Mouse (Mus musculus) cerebellum, postnatal 36 days (tissue): ENCODE data around the gene 1700001C02Rik.
A peak's percentile ranks its signal among the peaks of the same experiment; 100 is the strongest.

Experiments used
- DNase-seq, 2 experiments: peaks; one replicate each; pipeline ENCODE4 v3.0.0; 2021 to 2022; ENCODE audit warnings: mixed read lengths in 2 of 2

1700001C02Rik gene

GRCm38 (mm10) chr5:30465861-30466260 is at the start of gene 1700001C02Rik:
TSS of gene 1700001C02Rik (plus strand) at chr5:30466047.
- no peak for DNase-seq

DNA sequence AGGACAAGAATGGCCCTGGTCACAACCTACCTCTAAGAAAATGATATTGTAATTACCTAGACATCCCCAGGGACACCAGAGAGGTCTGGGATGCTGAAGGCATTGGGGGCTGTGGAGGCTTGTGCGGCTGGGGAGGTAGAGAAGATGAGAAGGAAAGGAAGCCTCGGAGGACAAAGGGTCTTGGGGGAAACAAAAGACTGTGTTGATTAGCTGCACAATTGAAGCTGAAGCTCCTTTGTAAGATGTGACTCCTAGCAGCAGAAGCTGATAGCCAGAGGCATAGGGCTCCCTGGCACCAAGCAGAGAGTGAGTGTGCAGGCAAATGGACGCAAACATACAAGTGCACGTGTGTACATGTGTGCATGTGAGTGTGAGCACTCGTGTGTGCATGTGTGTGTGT is 49.2 kb upstream of the 1700001C02Rik start:
- DNase-seq, result no peak

DNA sequence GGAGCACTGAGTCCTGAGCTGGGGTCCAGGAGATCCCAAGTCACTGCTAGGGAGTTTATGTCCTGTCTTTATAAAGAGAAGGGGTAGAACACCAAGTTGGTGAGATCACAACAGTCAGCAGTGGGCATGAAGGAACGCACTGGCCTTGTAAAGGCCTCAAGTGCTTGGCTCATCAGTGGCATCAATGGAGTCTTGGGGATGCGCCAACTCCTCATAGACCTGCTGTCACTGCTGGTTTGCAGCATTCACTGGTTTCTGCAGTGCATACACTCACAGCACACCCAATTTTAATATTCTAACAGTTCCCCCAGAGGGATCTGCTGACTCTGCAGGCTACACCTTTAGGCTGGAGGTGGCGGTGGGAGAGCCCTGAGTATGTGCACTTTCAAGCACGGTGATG is 42.7 kb upstream of the 1700001C02Rik start:
- peak in 1 of 2 experiments; percentile 15 for DNase-seq

DNA sequence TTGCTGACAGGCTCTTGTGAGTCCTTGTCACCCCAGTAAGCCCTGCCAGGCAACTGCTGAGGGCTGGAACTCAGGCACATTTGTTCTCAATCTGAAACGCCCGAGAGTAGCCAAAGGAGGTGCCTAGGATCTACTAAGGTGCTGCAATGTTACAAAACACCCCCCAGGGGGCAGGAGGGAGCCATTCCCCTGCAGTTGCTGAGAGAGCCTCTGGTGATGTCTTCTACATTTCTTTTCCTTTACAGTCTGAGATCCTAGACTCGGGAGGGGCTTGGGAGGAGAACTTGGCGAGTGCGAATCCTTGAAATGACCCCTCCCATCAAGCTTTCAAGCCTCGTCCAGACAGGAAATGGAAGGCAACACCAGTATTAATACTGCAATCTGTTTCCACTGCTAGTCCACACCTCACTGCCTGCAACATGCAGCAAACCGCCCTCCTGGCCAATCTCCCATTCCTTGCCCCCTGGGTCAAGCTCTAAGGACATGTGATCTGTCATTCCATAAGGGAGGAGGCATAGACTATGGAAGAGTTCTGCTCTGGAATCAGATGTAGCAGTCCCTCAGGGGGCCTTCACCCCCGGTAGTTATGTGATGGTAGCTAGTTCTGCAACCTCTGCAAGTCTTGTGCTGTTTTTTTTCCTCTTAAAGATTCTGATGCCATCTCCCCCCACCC is 42.1 kb upstream of the 1700001C02Rik start:
- peak; percentile 63 to 74 for DNase-seq

- DNase-seq, result no peak
Observed at GRCm38 (mm10) chr5:30427406-30427805, 38.4 kb upstream of the 1700001C02Rik start.

DNA sequence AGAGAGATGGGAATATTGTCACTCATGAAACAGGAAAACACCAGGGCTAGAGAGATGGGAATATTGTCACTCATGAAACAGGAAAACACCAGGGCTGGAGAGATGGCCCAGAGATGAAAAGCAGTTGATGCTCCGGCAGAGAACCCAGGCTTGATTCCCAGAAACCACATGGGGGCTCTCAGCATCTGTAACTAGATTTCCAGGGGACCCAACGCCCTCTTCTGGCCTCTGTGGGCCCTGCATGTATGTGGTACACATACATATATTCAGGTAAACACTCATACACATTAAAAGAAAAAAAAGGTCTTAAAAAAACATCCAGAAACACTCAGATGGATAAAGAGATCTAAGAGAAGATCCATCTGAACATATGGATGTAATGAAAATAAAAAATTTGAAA is 26.9 kb upstream of the 1700001C02Rik start:
- no peak for DNase-seq

- no peak for DNase-seq
Observed at GRCm38 (mm10) chr5:30440308-30440906, 25.4 kb upstream of the 1700001C02Rik start.

DNA sequence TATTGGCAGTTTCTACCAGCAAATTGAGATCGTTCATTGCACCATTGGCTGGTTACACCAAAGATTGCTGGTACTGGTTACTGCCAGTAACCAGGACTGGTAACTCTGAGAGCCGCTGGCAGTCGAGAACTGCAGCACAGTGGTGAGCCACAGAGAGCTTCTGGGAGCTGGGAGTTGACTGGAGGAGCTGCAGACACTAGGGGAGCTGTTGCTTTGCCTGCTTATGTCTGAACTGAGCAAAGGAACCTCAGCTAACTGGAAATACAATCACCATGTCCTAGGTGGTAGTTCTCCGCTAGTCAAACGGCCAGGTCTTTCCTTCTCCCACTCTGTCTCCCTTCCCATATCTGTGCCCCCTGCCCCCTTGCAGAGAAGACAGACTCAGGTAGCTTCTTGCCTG is 23.7 kb upstream of the 1700001C02Rik start:
- DNase-seq, result no peak

GRCm38 (mm10) chr5:30444327-30444895 is 21.4 kb upstream of the 1700001C02Rik start:
- DNase-seq, result no peak

DNA sequence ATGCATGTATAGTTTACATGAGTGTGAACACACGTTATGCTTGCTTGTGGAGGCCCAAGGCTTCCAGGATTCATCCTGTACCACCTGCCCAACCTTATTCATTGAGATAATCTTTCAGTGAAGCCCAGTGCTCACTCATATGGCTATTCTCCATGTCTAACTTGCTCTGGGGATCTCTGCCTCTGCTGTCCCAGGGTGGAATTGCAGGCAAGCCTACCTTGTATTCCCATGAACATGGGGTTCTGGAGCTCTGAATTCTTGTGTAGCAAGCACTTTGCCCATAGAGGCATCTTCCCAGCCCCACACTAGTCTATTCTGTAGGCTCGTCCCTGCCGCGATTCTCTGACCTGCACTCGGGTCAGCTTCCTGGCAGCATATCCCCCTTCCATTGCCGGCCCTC is 9.8 kb upstream of the 1700001C02Rik start:
- no peak for DNase-seq

- DNase-seq, result no peak
Observed at GRCm38 (mm10) chr5:30460155-30460554, 5.7 kb upstream of the 1700001C02Rik start.

- DNase-seq, result peak; percentile 45 to 53
Observed at GRCm38 (mm10) chr5:30461821-30462220, 4.0 kb upstream of the 1700001C02Rik start, which contains the start of gene Otof. TSS of gene Otof (minus strand) at chr5:30461932.

DNA sequence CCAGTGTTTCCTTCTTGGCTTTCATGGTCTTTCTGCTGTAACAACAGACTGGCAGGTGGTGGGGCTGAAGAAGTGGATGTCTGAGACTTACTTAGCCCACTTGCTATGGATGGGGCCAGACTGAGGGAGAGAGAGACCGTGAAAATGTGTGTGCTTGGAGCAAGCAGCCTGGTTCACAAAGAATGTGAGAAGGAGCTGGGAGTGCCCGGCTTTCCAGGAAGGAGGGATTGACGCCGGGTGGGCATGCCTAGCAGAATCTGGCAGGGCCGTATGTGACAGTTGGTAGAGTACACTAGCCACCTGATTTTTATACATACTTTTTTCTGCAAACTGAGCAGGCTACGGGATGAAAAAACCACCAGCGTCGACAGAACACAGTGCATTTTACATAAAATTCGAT is 468 bp downstream of the 1700001C02Rik start:
- no peak for DNase-seq

DNA sequence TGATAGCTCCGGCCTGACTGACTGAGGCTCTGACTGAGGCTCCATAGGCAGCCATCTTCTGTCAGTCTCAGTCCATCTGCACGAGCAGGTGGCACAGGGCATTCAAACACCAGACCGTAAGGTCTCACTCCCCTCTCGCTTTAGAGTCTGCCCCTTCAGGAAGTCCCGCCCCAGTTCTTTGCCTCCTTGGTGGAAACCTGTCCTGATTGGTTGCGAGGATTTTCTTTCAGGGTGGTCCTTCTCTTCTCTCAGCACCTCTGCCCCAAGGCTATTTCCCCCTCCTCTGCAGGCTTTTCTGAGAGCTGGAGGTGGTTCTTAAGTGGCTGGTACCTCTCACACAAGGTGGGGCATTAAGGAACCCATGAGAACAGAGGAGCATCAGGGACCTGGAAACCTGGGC is 4.6 kb downstream of the 1700001C02Rik start:
- DNase-seq, result no peak

GRCm38 (mm10) chr5:30472148-30472547 is 6.3 kb downstream of the 1700001C02Rik start:
- no peak for DNase-seq

GRCm38 (mm10) chr5:30476534-30476933 is 10.7 kb downstream of the 1700001C02Rik start:
- DNase-seq, result peak; percentile 16 to 40

GRCm38 (mm10) chr5:30482319-30482718 is 16.5 kb downstream of the 1700001C02Rik start:
- peak; percentile 72 to 80 for DNase-seq

GRCm38 (mm10) chr5:30483533-30483932 is 17.7 kb downstream of the 1700001C02Rik start:
- peak; percentile 32 to 34 for DNase-seq

GRCm38 (mm10) chr5:30484591-30484990 is 18.7 kb downstream of the 1700001C02Rik start:
- no peak for DNase-seq

GRCm38 (mm10) chr5:30485136-30485535 is 19.3 kb downstream of the 1700001C02Rik start:
- no peak for DNase-seq

DNA sequence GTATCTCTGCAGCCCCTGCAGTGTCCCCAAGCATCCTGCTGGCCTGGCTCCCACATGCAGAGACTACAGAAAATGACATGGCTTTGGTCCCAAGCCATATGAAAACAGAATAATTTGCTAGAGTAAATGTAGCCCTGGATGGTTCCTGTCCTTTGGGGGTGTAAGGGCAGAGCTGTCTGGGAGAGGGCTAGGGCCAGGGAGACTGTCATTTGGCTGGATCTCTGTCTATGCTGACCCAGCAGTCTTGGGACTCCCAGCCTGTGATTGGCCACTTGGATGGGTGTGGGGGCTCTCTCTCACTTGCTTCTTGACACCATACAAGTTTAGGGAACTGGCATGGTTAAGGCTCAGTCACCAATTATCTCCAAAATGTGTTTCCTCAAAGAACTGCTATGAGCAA is 24.4 kb downstream of the 1700001C02Rik start:
- DNase-seq, result no peak

- no peak for DNase-seq
Observed at GRCm38 (mm10) chr5:30490845-30491244, 25.0 kb downstream of the 1700001C02Rik start.

DNA sequence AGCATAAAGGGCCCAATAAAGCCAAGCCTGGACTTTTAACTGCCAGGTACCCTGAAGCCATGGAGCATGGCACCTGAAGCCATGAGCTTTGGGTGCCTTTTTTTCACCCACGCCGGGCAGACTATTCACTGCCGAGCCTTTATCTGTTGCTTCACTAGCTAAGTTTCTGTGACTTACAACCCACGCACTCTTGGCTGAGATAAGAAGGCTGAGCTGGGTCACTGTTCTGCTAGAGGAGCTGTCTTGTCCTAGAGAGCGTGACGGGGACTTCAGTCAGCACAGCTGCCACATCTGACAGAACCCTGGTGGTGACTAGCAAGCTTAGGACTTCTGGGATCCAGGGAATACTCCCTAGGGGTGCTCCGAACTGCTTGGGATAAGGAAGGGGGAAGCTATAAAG is 27.9 kb downstream of the 1700001C02Rik start:
- DNase-seq, result no peak

- no peak for DNase-seq
Observed at GRCm38 (mm10) chr5:30494606-30495005, 28.8 kb downstream of the 1700001C02Rik start.
